Mouse (Mus musculus) brown adipose tissue, adult 24 weeks (tissue): Measurements from ENCODE around the gene Gm5936. TPM values are rescaled to one million over a fixed set of nuclear protein-coding genes. Genes with fewer than 3 reads are reported as not detected.
"Not testable (repeated sequence)": the region's sequence is repeated elsewhere in the genome, so short reads cannot be mapped to it uniquely, and the experiment has no call there.

Experiments
- H3K27ac ChIP-seq: fragments of 200-500 bp; replicated peaks from 2 replicates; pipeline ENCODE4 v1.5.1; 2012; ENCODE audit warnings: low read depth, mild to moderate bottlenecking, low read length
- H3K4me1 ChIP-seq: fragments of 200-500 bp; 2 replicates; pipeline ENCODE4 v1.6.1; 2012; ENCODE audit warnings: low read length, mixed read lengths; ENCODE audit not compliant: control insufficient read depth, insufficient read depth, insufficient read length
- H3K4me3 ChIP-seq: fragments of 200-500 bp; 2 replicates; pipeline ENCODE4 v1.5.1; 2012; ENCODE audit warnings: low read depth, mild to moderate bottlenecking, low read length, moderate library complexity; ENCODE audit not compliant: insufficient read depth
- polyA plus RNA-seq: library from polyadenylated mRNA; stranded (reverse); fragments of >200 nt; gene quantifications from 2 replicates; pipeline ENCODE4 v1.2.4, GENCODE M21; 2012; ENCODE audit not compliant: missing spikeins, insufficient read depth, insufficient read length

Gene Gm5936
- not detected in 2 replicates for polyA plus RNA-seq

GRCm38 (mm10) chrX:74836842-74837522 is at the start of gene Gm5936:
Gene Gm5936 (plus strand): TSS chrX:74837196.
- not testable (repeated sequence) for H3K27ac ChIP-seq, H3K4me1 ChIP-seq, H3K4me3 ChIP-seq

- H3K4me1 ChIP-seq, H3K4me3 ChIP-seq, H3K27ac ChIP-seq: not testable (repeated sequence)
Observed at GRCm38 (mm10) chrX:74856104-74856503, 19.1 kb downstream of the Gm5936 start.

GRCm38 (mm10) chrX:74880123-74880522 is 43.1 kb downstream of the Gm5936 start:
- not testable (repeated sequence) for H3K4me3 ChIP-seq, H3K4me1 ChIP-seq, H3K27ac ChIP-seq

Other genes with a start within 250 kb of the Gm5936 start
- not detected in 2 replicates for gene Olfr1325, start 244.5 kb upstream of the Gm5936 start, polyA plus RNA-seq
- gene Gm5640, start 191.6 kb upstream of the Gm5936 start, polyA plus RNA-seq: not detected in 2 replicates
- not detected in 2 replicates for gene Gm6890, start 96.3 kb upstream of the Gm5936 start, polyA plus RNA-seq
- 0.71 and 1.3 TPM in 2 replicates for gene Gab3, start 248.3 kb downstream of the Gm5936 start, polyA plus RNA-seq